Mouse (Mus musculus): ENCODE data around the gene Rfesd.

- no peak for TF ChIP-seq CTCF (IDR thresholded peaks at IDR 0.05; ENCODE audit: low read depth, low read length)
- no peak for TF ChIP-seq POLR2A (IDR thresholded peaks at IDR 0.05; ENCODE audit: insufficient read depth, low read length)
Measured at GRCm38 (mm10) chr13:76057267-76058069, 38.9 kb upstream of the Rfesd start.

Data from ES-Bruce4 (cell line).